In genomic region chr5:115301615-115302014, GRCm38 (mm10) we compare ENCODE assay signal across 8 mouse cellular contexts. TPM values are rescaled to one million over a fixed set of nuclear protein-coding genes. Genes with fewer than 3 reads are reported as not detected.
A peak's percentile ranks its signal among the peaks of the same experiment; 100 is the strongest.
DNase-seq lines count a peak whose midpoint lies in the region; ATAC-seq and TF ChIP-seq lines count a peak whose summit lies in the region.

No protein-coding gene starts in this region.

- dilution Hi-C loops in CH12.LX (cut with MboI; ENCODE audit: extremely low pct_ligation_motif_present, extremely low pct_unique_long_range_greater_than_20kb, low sequenced_read_pairs), result no loop called here

- peaks cover 0 to 22% of the 10 kb centered on the region in 2 experiments; a peak in 3 of 4 replicates for H3K4me1 ChIP-seq in CH12.LX (ENCODE audit: control insufficient read depth in 1 of 2, insufficient read depth in 2 of 2)
- peaks cover 4 to 24% of the 10 kb centered on the region in 2 experiments for H3K4me1 ChIP-seq in heart, embryonic 14.5 days (ENCODE audit: control insufficient read depth in 2 of 2, insufficient read depth in 2 of 2, low read length in 2 of 2)
- H3K4me1 ChIP-seq in liver, embryonic 14.5 days (replicated peaks; ENCODE audit: control insufficient read depth in 2 of 2, insufficient read depth in 2 of 2, low read length in 1 of 2), result peaks cover 18 to 32% of the 10 kb centered on the region in 2 experiments

- peaks cover 3% of the 10 kb centered on the region for H3K9me3 ChIP-seq in CH12.LX (replicated peaks; ENCODE audit: low read length)
- H3K9me3 ChIP-seq in heart, embryonic 14.5 days (ENCODE audit: control insufficient read depth, low read length), result no peaks in the 10 kb centered on the region
- no peaks in the 10 kb centered on the region for H3K9me3 ChIP-seq in liver, embryonic 14.5 days (ENCODE audit: control insufficient read depth, low read length)

- peaks cover 15 to 30% of the 10 kb centered on the region in 2 experiments for H3K36me3 ChIP-seq in CH12.LX (replicated peaks in 1 of 2; ENCODE audit: control insufficient read depth in 1 of 2, insufficient read depth in 1 of 2, low read length in 1 of 2)
- peaks cover 31% of the 10 kb centered on the region for H3K36me3 ChIP-seq in heart, embryonic 14.5 days (ENCODE audit: control insufficient read depth, insufficient read depth, low read length)
- peaks cover 25% of the 10 kb centered on the region for H3K36me3 ChIP-seq in liver, embryonic 14.5 days (replicated peaks; ENCODE audit: control insufficient read depth, insufficient read depth, low read depth)

- in situ Hi-C loops in CH12.LX (cut with MboI; ENCODE audit: low pct_ligation_motif_present, low pct_unique_long_range_greater_than_20kb, low sequenced_read_pairs), result loop anchor here (5.0 kb wide), 1 partner anchor 41 kb away; the partner anchor contains the start of genes Gatc and Triap1

- TF ChIP-seq RAD21 in CH12.LX (IDR thresholded peaks at IDR 0.05; ENCODE audit: low read depth, low read length), result no peak

- TF ChIP-seq POLR2A in CH12.LX (IDR thresholded peaks at IDR 0.05; ENCODE audit: low read depth, low read length), result no peak

- peak overlapping the region; percentile 73 for H3K4me2 ChIP-seq in CH12.LX (ENCODE audit: insufficient read depth, low read depth, poor library complexity, severe bottlenecking)
- H3K4me2 ChIP-seq in heart, embryonic 14.5 days (ENCODE audit: low read length), result peak overlapping the region; percentile 83
- H3K4me2 ChIP-seq in liver, embryonic 14.5 days (ENCODE audit: low read depth), result peak overlapping the region; percentile 95

- DNase-seq in cerebellum, adult 9-11 months, result peak; percentile 55
- DNase-seq in cerebellum, postnatal 36 days, result no peak
- DNase-seq in CH12.LX (ENCODE audit: extremely low read depth), result no peak
- DNase-seq in liver, embryonic 14.5 days (ENCODE audit: low read depth in 3 of 3, low spot score in 3 of 3), result no peak
- DNase-seq in embryo, embryonic 10 days (ENCODE audit: low spot score), result no peak
- no peak for DNase-seq in left cerebral cortex, adult 9 months (ENCODE audit: low spot score in 2 of 2)
- no peak for DNase-seq in urinary bladder, adult 18-20 months (ENCODE audit: low spot score in 2 of 2)

- ATAC-seq in heart, embryonic 14.5 days (ENCODE audit: insufficient number of reproducible peaks, insufficient read depth, low FRiP score, low read depth), result no peak
- no peak for ATAC-seq in liver, embryonic 14.5 days (ENCODE audit: insufficient read depth)

- H3K4me3 ChIP-seq in CH12.LX (replicated peaks in 1 of 3; ENCODE audit: low read depth in 2 of 3, low read length in 2 of 3, poor library complexity in 1 of 3), result peak overlapping the region; percentile 50 to 86 (median 73)
- peak overlapping the region; percentile 47 to 82 for H3K4me3 ChIP-seq in heart, embryonic 14.5 days (ENCODE audit: control insufficient read depth in 1 of 2, insufficient read depth in 1 of 2, low read depth in 1 of 2, low read length in 2 of 2)
- H3K4me3 ChIP-seq in liver, embryonic 14.5 days (ENCODE audit: insufficient read depth in 1 of 2, low read depth in 2 of 2, low read length in 2 of 2), result peak overlapping the region; percentile 86 to 90

- H3K27me3 ChIP-seq in CH12.LX (replicated peaks), result no peaks in the 10 kb centered on the region
- H3K27me3 ChIP-seq in heart, embryonic 14.5 days (ENCODE audit: control insufficient read depth, insufficient read depth, low read length), result no peaks in the 10 kb centered on the region
- H3K27me3 ChIP-seq in liver, embryonic 14.5 days (ENCODE audit: control insufficient read depth, insufficient read depth, low read length), result no peaks in the 10 kb centered on the region

- WGBS in heart, embryonic 14.5 days, result 31% methylated on average over 13 of the region's 13 CpGs
- WGBS in liver, embryonic 14.5 days (ENCODE audit: insufficient replicate concordance), result 33% methylated on average over 13 of the region's 13 CpGs

- no peak for TF ChIP-seq EP300 in CH12.LX (IDR thresholded peaks at IDR 0.05; ENCODE audit: low read length)
- no peak for TF ChIP-seq EP300 in liver, embryonic 14.5 days (IDR thresholded peaks at IDR 0.05; ENCODE audit: low read depth)

- TF ChIP-seq CTCF in CH12.LX (conservative IDR thresholded peaks at IDR 0.05 in 1 of 2, IDR thresholded peaks at IDR 0.05 in 1 of 2; ENCODE audit: low read depth in 2 of 2, low read length in 2 of 2), result no peak
- TF ChIP-seq CTCF in liver, embryonic 14.5 days (IDR thresholded peaks at IDR 0.05; ENCODE audit: low read depth), result no peak

- H3K27ac ChIP-seq in CH12.LX (ENCODE audit: insufficient read depth, low read depth), result no peak overlapping the region
- H3K27ac ChIP-seq in heart, embryonic 14.5 days (replicated peaks in 1 of 2; ENCODE audit: control insufficient read depth in 1 of 2, insufficient read depth in 1 of 2, low read depth in 2 of 2, low read length in 2 of 2), result peak overlapping the region; percentile 6 to 65
- peak overlapping the region; percentile 71 for H3K27ac ChIP-seq in liver, embryonic 14.5 days

- H3K79me2 ChIP-seq in CH12.LX (replicated peaks; ENCODE audit: control insufficient read depth, extremely low read depth, insufficient read depth, poor library complexity, severe bottlenecking), result peaks cover 18% of the 10 kb centered on the region

- H3K9ac ChIP-seq in CH12.LX (ENCODE audit: insufficient read depth, low read depth), result peak overlapping the region; percentile 66; the same call in 1 of the 2 replicates
- peak overlapping the region; percentile 79 for H3K9ac ChIP-seq in heart, embryonic 14.5 days (ENCODE audit: low read length)
- H3K9ac ChIP-seq in liver, embryonic 14.5 days (replicated peaks), result peak overlapping the region; percentile 75

TF ChIP-seq in CH12.LX, 34 proteins besides CTCF, POLR2A, EP300 and RAD21:
- TF ChIP-seq MAZ (IDR thresholded peaks at IDR 0.05; ENCODE audit: low read depth, low read length) (no peak), HCFC1 (IDR thresholded peaks at IDR 0.05; ENCODE audit: low read depth, low read length) (no peak), CHD2 (IDR thresholded peaks at IDR 0.05; ENCODE audit: low read length) (no peak), MAX (IDR thresholded peaks at IDR 0.05; ENCODE audit: low read length) (no peak), JUN (IDR thresholded peaks at IDR 0.05; ENCODE audit: insufficient read depth, low read depth, low read length) (no peak), IRF4 (IDR thresholded peaks at IDR 0.05; ENCODE audit: low read depth, low read length) (no peak), E2F4 (IDR thresholded peaks at IDR 0.05; ENCODE audit: insufficient replicate concordance, low read depth, low read length) (no peak), ZMIZ1 (IDR thresholded peaks at IDR 0.05; ENCODE audit: low read depth, low read length) (no peak), ZKSCAN1 (IDR thresholded peaks at IDR 0.05; ENCODE audit: borderline replicate concordance, low read depth, low read length) (no peak), ETS1 (conservative IDR thresholded peaks at IDR 0.05; ENCODE audit: low read depth, low read length) (no peak), SIN3A (IDR thresholded peaks at IDR 0.05; ENCODE audit: low read length) (no peak), JUND (conservative IDR thresholded peaks at IDR 0.05; ENCODE audit: low read depth, low read length) (no peak), POLR2AphosphoS2 (IDR thresholded peaks at IDR 0.05; ENCODE audit: low read depth, low read length) (no peak)

RNA-seq across cellular contexts. Expression of gene Dynll1, which starts 0.8 kb away (rescaled TPM):
- total RNA-seq in CH12.LX (2012; rRNA removed) (312 and 488 TPM in 2 replicates), CH12.LX (2014; rRNA removed) (456 and 502 TPM in 2 replicates)
- polyA plus RNA-seq in CH12.LX (2012; ENCODE audit: insufficient read length, low read depth), result 516 and 646 TPM in 2 replicates
- 1,218 and 1,301 TPM in 2 replicates for polyA plus RNA-seq in heart, embryonic 14.5 days (2014; fragmentation: Nextera tagmentation; extraction: Ambion mirVana)
- 63.0 and 152 TPM in 2 replicates for polyA plus RNA-seq in liver, embryonic 14.5 days (2012; rRNA removed)
- 636 and 642 TPM in 2 replicates for polyA plus RNA-seq in liver, embryonic 14.5 days (2014; fragmentation: Nextera tagmentation; extraction: Ambion mirVana)

RNA-seq across cellular contexts. Expression of gene Coq5, which starts 22.1 kb away (rescaled TPM):
- total RNA-seq in CH12.LX (2012; rRNA removed) (46.7 and 46.8 TPM in 2 replicates), CH12.LX (2014; rRNA removed) (41.9 and 46.7 TPM in 2 replicates)
- 42.3 and 43.9 TPM in 2 replicates for polyA plus RNA-seq in CH12.LX (2012; ENCODE audit: insufficient read length, low read depth)
- polyA plus RNA-seq in heart, embryonic 14.5 days (2014; fragmentation: Nextera tagmentation; extraction: Ambion mirVana), result 75.1 and 82.1 TPM in 2 replicates
- 8.2 and 10.3 TPM in 2 replicates for polyA plus RNA-seq in liver, embryonic 14.5 days (2012; rRNA removed)
- polyA plus RNA-seq in liver, embryonic 14.5 days (2014; fragmentation: Nextera tagmentation; extraction: Ambion mirVana), result 28.4 and 28.7 TPM in 2 replicates

RNA-seq across cellular contexts. Expression of gene Srsf9, which starts 25.4 kb away (rescaled TPM):
- total RNA-seq in CH12.LX (2012; rRNA removed) (73.4 and 82.8 TPM in 2 replicates), CH12.LX (2014; rRNA removed) (117 and 121 TPM in 2 replicates)
- 112 and 130 TPM in 2 replicates for polyA plus RNA-seq in CH12.LX (2012; ENCODE audit: insufficient read length, low read depth)
- polyA plus RNA-seq in heart, embryonic 14.5 days (2014; fragmentation: Nextera tagmentation; extraction: Ambion mirVana), result 95.0 and 104 TPM in 2 replicates
- 31.8 and 46.2 TPM in 2 replicates for polyA plus RNA-seq in liver, embryonic 14.5 days (2012; rRNA removed)
- polyA plus RNA-seq in liver, embryonic 14.5 days (2014; fragmentation: Nextera tagmentation; extraction: Ambion mirVana), result 81.6 and 93.6 TPM in 2 replicates

RNA-seq across cellular contexts. Expression of gene Rnf10, which starts 28.9 kb away (rescaled TPM):
- total RNA-seq in CH12.LX (2012; rRNA removed) (63.6 and 68.5 TPM in 2 replicates), CH12.LX (2014; rRNA removed) (38.5 and 39.9 TPM in 2 replicates)
- 154 and 187 TPM in 2 replicates for polyA plus RNA-seq in CH12.LX (2012; ENCODE audit: insufficient read length, low read depth)
- 77.1 and 83.9 TPM in 2 replicates for polyA plus RNA-seq in heart, embryonic 14.5 days (2014; fragmentation: Nextera tagmentation; extraction: Ambion mirVana)
- polyA plus RNA-seq in liver, embryonic 14.5 days (2012; rRNA removed), result 84.1 and 97.0 TPM in 2 replicates
- 60.2 and 68.3 TPM in 2 replicates for polyA plus RNA-seq in liver, embryonic 14.5 days (2014; fragmentation: Nextera tagmentation; extraction: Ambion mirVana)

RNA-seq across cellular contexts. Expression of gene Gatc, which starts 39.4 kb away (rescaled TPM):
- 6.2 and 7.3 TPM in 2 replicates for total RNA-seq in CH12.LX (2012; rRNA removed)
- total RNA-seq in CH12.LX (2014; rRNA removed), result 11.7 and 14.4 TPM in 2 replicates
- 27.0 and 34.0 TPM in 2 replicates for polyA plus RNA-seq in CH12.LX (2012; ENCODE audit: insufficient read length, low read depth)
- 28.3 and 29.1 TPM in 2 replicates for polyA plus RNA-seq in heart, embryonic 14.5 days (2014; fragmentation: Nextera tagmentation; extraction: Ambion mirVana)
- polyA plus RNA-seq in liver, embryonic 14.5 days (2012; rRNA removed), result 11.6 and 12.5 TPM in 2 replicates
- 13.6 and 15.4 TPM in 2 replicates for polyA plus RNA-seq in liver, embryonic 14.5 days (2014; fragmentation: Nextera tagmentation; extraction: Ambion mirVana)
